Mouse (Mus musculus): ENCODE measurements around the gene Pard3. TPM values are rescaled to one million over a fixed set of nuclear protein-coding genes. Genes with fewer than 3 reads are reported as not detected.

The Pard3 gene
- polyA plus RNA-seq, 1 experiment from 2014 or later, result 14.5 TPM

Other genes starting within 250 kb of the Pard3 start
- gene Tomm20, start 118.0 kb upstream of the Pard3 start, polyA plus RNA-seq (2014; fragmentation: Nextera tagmentation; extraction: Ambion mirVana), result 359 and 372 TPM in 2 replicates
- gene Rbm34, start 92.8 kb upstream of the Pard3 start, polyA plus RNA-seq (2014; fragmentation: Nextera tagmentation; extraction: Ambion mirVana), result 30.5 and 32.4 TPM in 2 replicates